Mouse (Mus musculus) limb, embryonic 14.5 days (tissue): ENCODE measurements around the gene Gm10073. TPM values are rescaled to one million over a fixed set of nuclear protein-coding genes. Genes with fewer than 3 reads are reported as not detected.

Source experiments
- ATAC-seq: fragments of 200-750 bp; cut with Nextera tagmentation; 2 replicates; pipeline ENCODE4 v1.8.0; 2017; ENCODE audit warnings: low read depth, moderate number of reproducible peaks, moderate TSS enrichment; ENCODE audit not compliant: low FRiP score
- DNase-seq: peaks from one replicate; pipeline ENCODE4 v3.0.0-alpha.2; 2015; ENCODE audit warnings: low spot score
- H3K27ac ChIP-seq: fragments of 300-500 bp; sonication (generic); replicated peaks from 2 replicates; pipeline ENCODE4 v1.5.1; 2014; ENCODE audit warnings: low read depth, mild to moderate bottlenecking, low read length, moderate library complexity, mixed read lengths
- H3K27me3 ChIP-seq: fragments of 300-500 bp; sonication (generic); 2 replicates; pipeline ENCODE4 v1.6.1; 2014; ENCODE audit warnings: low read length, mixed read lengths; ENCODE audit not compliant: control insufficient read depth, insufficient read depth
- H3K36me3 ChIP-seq: fragments of 300-500 bp; sonication (generic); 2 replicates; pipeline ENCODE4 v1.6.1; 2014; ENCODE audit warnings: mild to moderate bottlenecking, low read length, moderate library complexity, mixed read lengths; ENCODE audit not compliant: control insufficient read depth, insufficient read depth
- H3K4me1 ChIP-seq: fragments of 300-500 bp; sonication (generic); 2 replicates; pipeline ENCODE4 v1.6.1; 2014; ENCODE audit warnings: antibody characterized with exemption, low read length, mixed read lengths; ENCODE audit not compliant: control insufficient read depth, insufficient read depth
- H3K4me2 ChIP-seq: fragments of 300-500 bp; sonication (generic); replicated peaks from 2 replicates; pipeline ENCODE4 v1.6.1; 2014; ENCODE audit warnings: low read depth, mild to moderate bottlenecking, low read length, moderate library complexity; ENCODE audit not compliant: severe bottlenecking
- H3K4me3 ChIP-seq: fragments of 300-500 bp; sonication (generic); replicated peaks from 2 replicates; pipeline ENCODE4 v1.5.1; 2014; ENCODE audit warnings: low read length
- H3K9ac ChIP-seq: fragments of 300-500 bp; sonication (generic); 2 replicates; pipeline ENCODE4 v1.6.1; 2014; ENCODE audit warnings: mild to moderate bottlenecking, low read depth, low read length, moderate library complexity; ENCODE audit not compliant: severe bottlenecking
- H3K9me3 ChIP-seq: fragments of 300-500 bp; sonication (generic); 2 replicates; pipeline ENCODE4 v1.6.1; 2016; ENCODE audit warnings: low read length; ENCODE audit not compliant: control insufficient read depth
- POLR2A ChIP-seq: fragments of 200-500 bp; IDR thresholded peaks from 2 replicates; pipeline ENCODE4 v1.8.0; 2012; ENCODE audit warnings: inconsistent platforms, mild to moderate bottlenecking, moderate library complexity, borderline replicate concordance; ENCODE audit not compliant: insufficient read depth, insufficient read length; ENCODE audit errors: extremely low read depth
- WGBS: fragments of 180-500 bp; shearing (Covaris S2); extraction: QIAGEN DNeasy Blood & Tissue Kit; methylation state at CpG from one replicate; pipeline ENCODE4 v1.1.7; 2014; 5-methylcytosine and 5-hydroxymethylcytosine counted together
- polyA plus RNA-seq, 2 experiments: library from polyadenylated mRNA; depleted of rRNA in 1 of 2; stranded (reverse) in 1 of 2; unstranded in 1 of 2; fragments of >200 nt; fragmentation: Nextera tagmentation in 1 of 2; extraction: Ambion mirVana in 1 of 2; gene quantifications; 2 replicates each; pipeline versions ENCODE4 v1.2.1 to v1.2.3; 2012 to 2014

Gm10073 gene
- polyA plus RNA-seq, 2 experiments: 15.2 to 27.8 TPM

DNA sequence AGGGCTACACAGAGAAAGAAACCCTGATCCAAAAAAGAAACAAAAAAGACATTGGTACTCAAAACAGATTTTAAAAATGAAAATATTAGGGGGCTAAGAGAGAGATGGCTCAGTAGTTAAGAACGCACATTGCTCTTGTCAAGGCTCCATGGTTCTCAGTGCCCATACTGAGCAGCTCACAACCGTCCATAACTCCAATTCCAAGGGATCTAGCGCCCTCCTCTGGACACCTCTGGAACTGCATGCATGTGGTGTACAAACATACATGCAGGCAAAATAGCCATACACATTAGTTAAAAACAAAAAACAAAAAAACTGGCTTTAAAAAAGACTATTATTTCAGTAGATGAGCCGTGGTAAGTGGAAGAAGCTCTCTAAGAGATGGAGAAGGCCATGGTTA, 42.7 kb downstream of the Gm10073 start:
- Histone ChIP-seq H3K9ac (no peak overlapping the region), H3K36me3 (peaks cover 22% of the 10 kb centered on the region), H3K27me3 (no peaks in the 10 kb centered on the region), H3K4me3 (no peak overlapping the region), H3K9me3 (no peaks in the 10 kb centered on the region), H3K4me2 (no peak overlapping the region), H3K4me1 (peaks cover 3% of the 10 kb centered on the region), H3K27ac (no peak overlapping the region)
- ATAC-seq (no peak), DNase-seq (no peak)
- WGBS: 82% methylated on average over 4 of the region's 4 CpGs
- TF ChIP-seq POLR2A: no peak

DNA sequence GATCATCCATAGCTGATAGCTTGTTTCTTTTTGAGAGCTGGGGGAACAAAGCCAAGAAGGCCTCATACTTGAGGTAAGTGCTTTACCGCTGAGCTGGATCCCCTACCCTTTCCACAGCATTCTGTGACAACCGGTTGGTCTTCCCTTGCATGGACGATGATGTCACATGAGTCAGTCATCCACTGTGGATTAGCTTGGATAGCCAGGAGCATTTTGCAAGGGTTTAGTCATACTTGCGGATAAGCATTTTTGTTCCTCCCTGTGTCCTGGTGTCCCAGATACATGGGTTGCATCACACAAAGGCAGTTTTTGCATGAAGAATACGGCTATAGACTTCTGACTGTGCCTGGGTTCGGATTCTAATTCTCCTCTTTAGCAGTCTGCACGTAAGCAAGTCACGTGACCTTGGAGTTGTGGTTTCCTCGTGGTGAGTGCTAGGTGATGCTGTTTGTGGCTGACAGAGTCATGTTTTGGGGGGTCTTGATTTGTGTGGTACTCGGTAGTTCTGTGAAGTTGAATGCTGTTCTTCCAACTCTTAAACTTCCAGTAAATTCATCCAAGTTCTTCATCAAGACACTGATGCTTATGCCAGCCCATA, 43.3 kb downstream of the Gm10073 start:
- H3K4me2 ChIP-seq: no peak overlapping the region
- H3K9ac ChIP-seq: no peak overlapping the region
- no peak for ATAC-seq
- H3K27ac ChIP-seq: no peak overlapping the region
- 94% methylated on average over 10 of the region's 10 CpGs for WGBS
- no peak overlapping the region for H3K4me3 ChIP-seq
- peaks cover 19% of the 10 kb centered on the region for H3K36me3 ChIP-seq
- no peak for DNase-seq
- no peak for TF ChIP-seq POLR2A
- H3K9me3 ChIP-seq: no peaks in the 10 kb centered on the region
- H3K27me3 ChIP-seq: no peaks in the 10 kb centered on the region
- H3K4me1 ChIP-seq: peaks cover 3% of the 10 kb centered on the region

DNA sequence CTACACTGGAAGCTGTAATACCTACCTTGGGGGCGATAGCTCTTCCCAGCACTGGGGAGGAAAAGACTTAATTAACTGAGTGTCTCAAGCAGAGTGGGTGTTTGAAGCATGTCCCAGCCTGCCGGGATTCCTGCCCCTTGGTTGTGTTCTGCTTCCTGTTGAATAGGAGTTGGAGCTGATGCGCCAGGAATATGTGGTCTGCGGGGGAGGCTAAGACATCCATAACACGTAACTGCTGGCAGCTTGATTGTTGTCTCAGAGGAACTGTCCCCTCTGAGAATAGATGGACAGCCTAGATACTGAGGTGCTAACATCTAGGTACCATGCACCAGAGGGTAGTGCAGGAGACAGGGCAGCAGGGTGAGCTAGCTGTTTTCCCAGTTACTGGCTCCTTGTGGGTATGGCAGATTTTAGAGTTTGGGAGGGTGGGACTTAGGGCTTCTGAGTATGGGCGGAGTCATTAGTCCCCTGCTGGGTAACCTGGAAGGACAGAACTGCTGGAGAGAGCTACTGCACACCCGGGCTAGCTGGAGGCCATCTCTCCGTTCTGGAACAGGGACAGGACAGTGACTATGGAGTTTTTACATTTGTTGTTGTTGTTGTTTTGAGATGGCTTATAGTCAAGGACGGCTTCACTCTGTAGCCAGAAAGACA, 44.5 kb downstream of the Gm10073 start:
- H3K9me3 ChIP-seq: no peaks in the 10 kb centered on the region
- peaks cover 16% of the 10 kb centered on the region for H3K36me3 ChIP-seq
- TF ChIP-seq POLR2A: no peak
- 74% methylated on average over 9 of the region's 9 CpGs for WGBS
- peaks cover 3% of the 10 kb centered on the region for H3K4me1 ChIP-seq
- H3K4me3 ChIP-seq: no peak overlapping the region
- H3K4me2 ChIP-seq: no peak overlapping the region
- no peak for ATAC-seq
- no peak for DNase-seq
- no peaks in the 10 kb centered on the region for H3K27me3 ChIP-seq
- H3K27ac ChIP-seq: no peak overlapping the region
- no peak overlapping the region for H3K9ac ChIP-seq

DNA sequence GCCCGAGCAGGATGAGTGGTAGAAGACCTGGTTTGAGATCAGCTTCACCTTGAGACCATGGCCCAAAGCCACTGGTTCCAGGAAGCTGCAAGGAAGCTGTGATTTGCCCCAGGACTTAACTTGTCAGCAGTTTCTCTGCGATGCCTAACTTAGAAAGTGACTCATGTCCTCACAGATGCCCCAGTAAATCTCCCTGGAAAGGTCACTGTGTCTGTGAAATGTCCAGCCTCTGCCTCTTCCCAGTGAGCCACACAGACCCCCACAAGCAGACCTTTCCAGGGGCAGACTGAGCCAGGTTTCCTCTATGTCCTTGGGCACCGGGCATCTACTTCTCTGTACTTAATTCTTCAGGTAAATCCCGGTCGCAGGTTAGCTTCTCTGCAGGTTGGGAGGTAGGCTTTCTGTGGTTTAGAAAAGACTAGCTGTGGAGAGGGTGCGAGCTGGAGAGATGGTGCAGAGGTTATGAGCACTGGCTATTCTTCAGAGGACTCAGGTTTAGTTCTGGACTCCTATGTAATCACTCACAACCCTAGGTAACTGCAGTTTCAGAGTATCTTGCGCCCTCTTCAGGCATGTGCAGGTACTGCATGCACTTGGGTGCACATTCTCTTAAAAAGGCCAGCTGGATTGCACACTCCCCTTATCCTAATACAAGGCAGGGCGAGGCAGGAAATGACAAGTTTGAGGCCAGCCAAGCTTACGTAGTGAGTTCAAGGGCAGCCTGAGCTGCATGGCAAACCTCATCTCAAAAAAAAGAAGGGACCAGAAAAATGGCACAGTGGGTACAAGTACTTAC, 45.8 kb downstream of the Gm10073 start:
- no peak for ATAC-seq
- TF ChIP-seq POLR2A: no peak
- no peak overlapping the region for H3K4me2 ChIP-seq
- no peak for DNase-seq
- H3K9ac ChIP-seq: no peak overlapping the region
- WGBS: 83% methylated on average over 9 of the region's 9 CpGs
- no peaks in the 10 kb centered on the region for H3K27me3 ChIP-seq
- H3K27ac ChIP-seq: no peak overlapping the region
- no peaks in the 10 kb centered on the region for H3K9me3 ChIP-seq
- peaks cover 1% of the 10 kb centered on the region; the same call in 1 of the 2 replicates for H3K4me1 ChIP-seq
- H3K36me3 ChIP-seq: peaks cover 16% of the 10 kb centered on the region
- no peak overlapping the region for H3K4me3 ChIP-seq

DNA sequence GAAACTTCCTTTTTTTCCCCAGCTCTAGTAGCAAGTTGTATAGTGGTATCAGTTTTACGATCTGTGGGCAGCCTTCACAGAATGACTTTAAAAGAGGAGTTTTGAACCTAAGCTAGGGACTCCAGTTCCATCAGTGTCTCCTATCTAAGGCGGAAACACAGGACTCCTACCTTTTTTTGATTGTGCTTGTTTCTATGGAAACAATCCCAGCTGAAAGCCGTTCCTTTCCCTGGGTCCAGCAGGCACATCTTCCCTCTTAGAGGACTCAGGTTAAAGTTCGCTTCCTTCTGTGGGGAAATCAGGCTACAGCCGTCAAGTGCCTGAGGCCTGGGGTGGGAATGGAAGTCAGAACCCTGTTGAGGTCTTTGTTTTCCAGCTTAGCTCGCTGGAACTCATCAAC, 46.5 kb downstream of the Gm10073 start:
- TF ChIP-seq POLR2A: no peak
- 43% methylated on average over 6 of the region's 6 CpGs for WGBS
- Histone ChIP-seq H3K4me3 (no peak overlapping the region), H3K9me3 (no peaks in the 10 kb centered on the region), H3K36me3 (peaks cover 16% of the 10 kb centered on the region), H3K4me1 (peaks cover 8% of the 10 kb centered on the region; the same call in 1 of the 2 replicates), H3K27ac (no peak overlapping the region), H3K27me3 (no peaks in the 10 kb centered on the region), H3K4me2 (no peak overlapping the region), H3K9ac (no peak overlapping the region)
- ATAC-seq (no peak), DNase-seq (no peak)

Other genes with a start within 250 kb of the Gm10073 start
- 17.5 and 22.5 TPM in 2 replicates for gene Smpd3, start 235.5 kb downstream of the Gm10073 start, polyA plus RNA-seq (2012; rRNA removed)
- 7.4 and 11.2 TPM in 2 replicates for gene Smpd3, start 235.5 kb downstream of the Gm10073 start, polyA plus RNA-seq (2014; fragmentation: Nextera tagmentation; extraction: Ambion mirVana)
- gene Zfp90, start 158.1 kb downstream of the Gm10073 start, polyA plus RNA-seq (2012; rRNA removed): 15.2 and 19.7 TPM in 2 replicates
- 20.6 and 26.5 TPM in 2 replicates for gene Zfp90, start 158.1 kb downstream of the Gm10073 start, polyA plus RNA-seq (2014; fragmentation: Nextera tagmentation; extraction: Ambion mirVana)
- gene 6030452D12Rik, start 72.9 kb downstream of the Gm10073 start, polyA plus RNA-seq (2012; rRNA removed): not detected in 2 replicates
- gene 6030452D12Rik, start 72.9 kb downstream of the Gm10073 start, polyA plus RNA-seq (2014; fragmentation: Nextera tagmentation; extraction: Ambion mirVana): not detected in 2 replicates
- gene Cdh3, start 62.6 kb downstream of the Gm10073 start, polyA plus RNA-seq (2012; rRNA removed): 49.5 and 60.4 TPM in 2 replicates
- 23.0 and 25.0 TPM in 2 replicates for gene Cdh3, start 62.6 kb downstream of the Gm10073 start, polyA plus RNA-seq (2014; fragmentation: Nextera tagmentation; extraction: Ambion mirVana)
- gene Cdh1, start 29.9 kb upstream of the Gm10073 start, polyA plus RNA-seq (2012; rRNA removed): 21.7 and 25.2 TPM in 2 replicates
- 56.1 and 58.6 TPM in 2 replicates for gene Cdh1, start 29.9 kb upstream of the Gm10073 start, polyA plus RNA-seq (2014; fragmentation: Nextera tagmentation; extraction: Ambion mirVana)
- 5.9 and 6.5 TPM in 2 replicates for gene Tango6, start 109.6 kb upstream of the Gm10073 start, polyA plus RNA-seq (2012; rRNA removed)
- 6.5 and 7.0 TPM in 2 replicates for gene Tango6, start 109.6 kb upstream of the Gm10073 start, polyA plus RNA-seq (2014; fragmentation: Nextera tagmentation; extraction: Ambion mirVana)